Mouse (Mus musculus) yolk sac, embryonic 10.5 days (tissue): ENCODE results near the gene Sult2a3.
"Not testable (repeated sequence)": the region's sequence is repeated elsewhere in the genome, so short reads cannot be mapped to it uniquely, and the experiment has no call there.

ENCODE experiments used
- DNase-seq: peaks from one replicate; pipeline ENCODE4 v3.0.0-alpha.2; 2017; ENCODE audit warnings: low spot score

Sult2a3 gene

GRCm38 (mm10) chr7:14122944-14123343, at the start of gene Sult2a3:
Sult2a3 (minus strand) TSS chr7:14123044.
- no peak for DNase-seq

- DNase-seq = no peak
Observed at GRCm38 (mm10) chr7:14120436-14120835, 2.4 kb downstream of the Sult2a3 start.

- DNase-seq = not testable (repeated sequence)
Observed at GRCm38 (mm10) chr7:14119865-14120264, 3.0 kb downstream of the Sult2a3 start.

GRCm38 (mm10) chr7:14116761-14117160, 6.1 kb downstream of the Sult2a3 start:
- DNase-seq = no peak

- DNase-seq = not testable (repeated sequence)
Observed at GRCm38 (mm10) chr7:14114471-14114870, 8.4 kb downstream of the Sult2a3 start.

- not testable (repeated sequence) for DNase-seq
Observed at GRCm38 (mm10) chr7:14047821-14048220, 75.0 kb downstream of the Sult2a3 start.

- not testable (repeated sequence) for DNase-seq
Observed at GRCm38 (mm10) chr7:14030831-14031230, 92.0 kb downstream of the Sult2a3 start.
